Mouse (Mus musculus) liver, postnatal 0 days (tissue): ENCODE measurements around the gene Ccnd2. TPM values are rescaled to one million over a fixed set of nuclear protein-coding genes. Genes with fewer than 3 reads are reported as not detected.
A peak's percentile ranks its signal among the peaks of the same experiment; 100 is the strongest.

Experiments used
- ATAC-seq: fragments of 200-750 bp; cut with Nextera tagmentation; 2 replicates; pipeline ENCODE4 v1.8.0; 2017; ENCODE audit warnings: mild to moderate bottlenecking, moderate library complexity
- DNase-seq: peaks from one replicate; pipeline ENCODE4 v3.0.0-alpha.2; 2016
- H3K27ac ChIP-seq: fragments of 300-500 bp; sonication (generic); 2 replicates; pipeline ENCODE4 v1.5.1; 2014; ENCODE audit warnings: antibody characterized with exemption, moderate library complexity, mild to moderate bottlenecking, low read depth
- H3K27me3 ChIP-seq: fragments of 300-500 bp; sonication (generic); 2 replicates; pipeline ENCODE4 v1.6.1; 2014; ENCODE audit warnings: low read length, control low read depth, mixed read lengths; ENCODE audit not compliant: insufficient read depth
- H3K36me3 ChIP-seq: fragments of 300-500 bp; sonication (generic); replicated peaks from 2 replicates; pipeline ENCODE4 v1.6.1; 2014; ENCODE audit warnings: mild to moderate bottlenecking, control low read depth, low read length, moderate library complexity, mixed read lengths; ENCODE audit not compliant: insufficient read depth
- H3K4me1 ChIP-seq: fragments of 300-500 bp; sonication (generic); 2 replicates; pipeline ENCODE4 v1.6.1; 2014; ENCODE audit warnings: antibody characterized with exemption, mild to moderate bottlenecking, control low read depth; ENCODE audit not compliant: insufficient read depth
- H3K4me2 ChIP-seq: fragments of 300-500 bp; sonication (generic); 2 replicates; pipeline ENCODE4 v1.6.1; 2014; ENCODE audit warnings: low read depth, mild to moderate bottlenecking, low read length, moderate library complexity, mixed read lengths
- H3K4me3 ChIP-seq: fragments of 300-500 bp; sonication (generic); 2 replicates; pipeline ENCODE4 v1.5.1; 2014; ENCODE audit warnings: low read depth, low read length
- H3K9ac ChIP-seq: fragments of 300-500 bp; sonication (generic); replicated peaks from 2 replicates; pipeline ENCODE4 v1.6.1; 2014; ENCODE audit warnings: mild to moderate bottlenecking, moderate library complexity
- H3K9me3 ChIP-seq: fragments of 300-500 bp; sonication (generic); 2 replicates; pipeline ENCODE4 v1.6.1; 2016; ENCODE audit warnings: mild to moderate bottlenecking, control low read depth, low read length, mixed read lengths
- CTCF ChIP-seq: sonication (generic); IDR thresholded peaks from 2 replicates; pipeline ENCODE4 v1.5.1; 2016; ENCODE audit warnings: antibody characterized with exemption, low read depth
- EP300 ChIP-seq: IDR thresholded peaks from 2 replicates; pipeline ENCODE4 v1.6.1; 2016; ENCODE audit warnings: antibody characterized with exemption, low read depth, mild to moderate bottlenecking
- WGBS: fragments of 180-500 bp; shearing (Covaris S2); extraction: QIAGEN DNeasy Blood & Tissue Kit; methylation state at CpG from one replicate; pipeline ENCODE4 v1.1.7; 2014; ENCODE audit not compliant: insufficient replicate concordance; 5-methylcytosine and 5-hydroxymethylcytosine counted together
- polyA plus RNA-seq: library from polyadenylated mRNA; unstranded; fragments of >200 nt; fragmentation: Nextera tagmentation; extraction: Ambion mirVana; gene quantifications from 2 replicates; pipeline ENCODE4 v1.2.1, GENCODE M21; 2015

The Ccnd2 gene
- polyA plus RNA-seq, 1 experiment from 2014 or later, result 38.4 TPM

GRCm38 (mm10) chr6:127149944-127150662 lies 1.9 kb downstream of the Ccnd2 start:
- DNase-seq (peak; percentile 40), ATAC-seq (no peak)
- TF ChIP-seq CTCF (no peak), EP300 (no peak)
- Histone ChIP-seq H3K27me3 (peaks cover 63% of the 10 kb centered on the region), H3K27ac (peak overlapping the region; percentile 51; the same call in 1 of the 2 replicates), H3K9ac (peak overlapping the region; percentile 66), H3K4me1 (peaks cover 42% of the 10 kb centered on the region), H3K4me2 (peak overlapping the region; percentile 96), H3K9me3 (no peaks in the 10 kb centered on the region), H3K4me3 (peak overlapping the region; percentile 71), H3K36me3 (no peaks in the 10 kb centered on the region)
- 1% methylated on average over 38 of the region's 38 CpGs for WGBS

- H3K27ac ChIP-seq, result peak overlapping the region; percentile 51; the same call in 1 of the 2 replicates
- WGBS, result under 1% methylated on average over 30 of the region's 30 CpGs
These were observed 2.6 kb downstream of the Ccnd2 start for GRCm38 (mm10) chr6:127149303-127149943.

GRCm38 (mm10) chr6:127148526-127149302 lies 3.3 kb downstream of the Ccnd2 start:
- Histone ChIP-seq H3K9me3 (no peaks in the 10 kb centered on the region), H3K27ac (no peak overlapping the region), H3K9ac (peak overlapping the region; percentile 66), H3K4me3 (peak overlapping the region; percentile 71), H3K4me2 (peak overlapping the region; percentile 96), H3K36me3 (no peaks in the 10 kb centered on the region), H3K4me1 (peaks cover 35% of the 10 kb centered on the region), H3K27me3 (peaks cover 49% of the 10 kb centered on the region)
- no peak for TF ChIP-seq EP300
- TF ChIP-seq CTCF, result no peak
- peak; percentile 35 for DNase-seq
- no peak for ATAC-seq
- WGBS, result 18% methylated on average over 20 of the region's 20 CpGs

More at GRCm38 (mm10) chr6:127149303-127149943, 2.6 kb downstream of the Ccnd2 start:
- Histone ChIP-seq H3K9me3 (no peaks in the 10 kb centered on the region), H3K4me2 (peak overlapping the region; percentile 96), H3K4me1 (peaks cover 38% of the 10 kb centered on the region), H3K4me3 (peak overlapping the region; percentile 71), H3K9ac (peak overlapping the region; percentile 66), H3K36me3 (no peaks in the 10 kb centered on the region), H3K27me3 (peaks cover 57% of the 10 kb centered on the region)
- TF ChIP-seq CTCF, result no peak
- TF ChIP-seq EP300, result no peak
- ATAC-seq, result no peak
- DNase-seq, result peak; percentile 29

GRCm38 (mm10) chr6:127147665-127148064 lies 4.3 kb downstream of the Ccnd2 start:
- Histone ChIP-seq H3K4me1 (peaks cover 39% of the 10 kb centered on the region), H3K27ac (no peak overlapping the region), H3K4me2 (no peak overlapping the region), H3K9me3 (no peaks in the 10 kb centered on the region), H3K4me3 (no peak overlapping the region), H3K36me3 (no peaks in the 10 kb centered on the region), H3K27me3 (peaks cover 39% of the 10 kb centered on the region), H3K9ac (no peak overlapping the region)
- 0% methylated on average over 4 of the region's 4 CpGs for WGBS
- ATAC-seq, result no peak
- peak; percentile 83 for DNase-seq
- peak; percentile 99 for TF ChIP-seq CTCF
- TF ChIP-seq EP300, result no peak

GRCm38 (mm10) chr6:127146322-127146947 lies 5.6 kb downstream of the Ccnd2 start:
- no peaks in the 10 kb centered on the region for H3K36me3 ChIP-seq
- peaks cover 27% of the 10 kb centered on the region for H3K27me3 ChIP-seq
- 82% methylated on average over 3 of the region's 3 CpGs for WGBS
- H3K4me3 ChIP-seq, result no peak overlapping the region
- DNase-seq (no peak), ATAC-seq (no peak)
- H3K9me3 ChIP-seq, result no peaks in the 10 kb centered on the region
- TF ChIP-seq CTCF (no peak), EP300 (no peak)
- no peak overlapping the region for H3K9ac ChIP-seq
- H3K27ac ChIP-seq, result no peak overlapping the region
- no peak overlapping the region for H3K4me2 ChIP-seq
- peaks cover 33% of the 10 kb centered on the region for H3K4me1 ChIP-seq
